Mouse (Mus musculus) heart, embryonic 10.5 days (tissue): ENCODE results near the gene C2cd4d. TPM values are rescaled to one million over a fixed set of nuclear protein-coding genes. Genes with fewer than 3 reads are reported as not detected.
A peak's percentile ranks its signal among the peaks of the same experiment; 100 is the strongest.

Source experiments
- DNase-seq: peaks from one replicate; pipeline ENCODE4 v3.0.0-alpha.2; 2017; ENCODE audit warnings: low spot score
- H3K27ac ChIP-seq: fragments of 300-500 bp; sonication (generic); 2 replicates; pipeline ENCODE4 v1.5.1; 2016; ENCODE audit warnings: mild to moderate bottlenecking
- H3K27me3 ChIP-seq: fragments of 300-500 bp; sonication (generic); 2 replicates; pipeline ENCODE4 v1.6.1; 2016; ENCODE audit warnings: mild to moderate bottlenecking; ENCODE audit not compliant: poor library complexity, insufficient read depth, severe bottlenecking
- H3K36me3 ChIP-seq: fragments of 300-500 bp; sonication (generic); 2 replicates; pipeline ENCODE4 v1.6.1; 2016; ENCODE audit warnings: mild to moderate bottlenecking, moderate library complexity
- H3K4me1 ChIP-seq: fragments of 300-500 bp; sonication (generic); 2 replicates; pipeline ENCODE4 v1.6.1; 2016; ENCODE audit warnings: mild to moderate bottlenecking
- H3K4me3 ChIP-seq: fragments of 300-500 bp; sonication (generic); 2 replicates; pipeline ENCODE4 v1.5.1; 2016; ENCODE audit warnings: mild to moderate bottlenecking, moderate library complexity
- H3K9me3 ChIP-seq: fragments of 300-500 bp; sonication (generic); 2 replicates; pipeline ENCODE4 v1.6.1; 2016; ENCODE audit warnings: mild to moderate bottlenecking, moderate library complexity
- whole genome bisulfite sequencing: fragments of 180-500 bp; shearing (Covaris S2); methylation state at CpG from one replicate; pipeline ENCODE4 v1.1.7; 2016; 5-methylcytosine and 5-hydroxymethylcytosine counted together
- polyA plus RNA-seq: library from polyadenylated mRNA; unstranded; fragments of >200 nt; fragmentation: Nextera tagmentation; extraction: Ambion mirVana; gene quantifications from 2 replicates; pipeline ENCODE4 v1.2.1, GENCODE M21; 2016

Gene C2cd4d
- polyA plus RNA-seq, 1 experiment from 2014 or later = 0.29 TPM

- Histone ChIP-seq H3K27ac (no peak overlapping the region), H3K27me3 (peaks cover 86% of the 10 kb centered on the region), H3K4me1 (peaks cover 7% of the 10 kb centered on the region), H3K4me3 (no peak overlapping the region), H3K9me3 (no peaks in the 10 kb centered on the region), H3K36me3 (no peaks in the 10 kb centered on the region)
- 43% methylated on average over 5 of the region's 5 CpGs for WGBS
- no peak for DNase-seq
Measured at GRCm38 (mm10) chr3:94399663-94400310, 37.5 kb downstream of the C2cd4d start.

- peaks cover 84% of the 10 kb centered on the region for H3K27me3 ChIP-seq
- 40% methylated on average over 8 of the region's 8 CpGs for WGBS
- H3K4me3 ChIP-seq = no peak overlapping the region
- no peak overlapping the region for H3K27ac ChIP-seq
- H3K9me3 ChIP-seq = no peaks in the 10 kb centered on the region
- no peak for DNase-seq
- no peaks in the 10 kb centered on the region for H3K36me3 ChIP-seq
- H3K4me1 ChIP-seq = peaks cover 7% of the 10 kb centered on the region
Measured at GRCm38 (mm10) chr3:94402451-94402850, 40.2 kb downstream of the C2cd4d start.

GRCm38 (mm10) chr3:94404366-94405054 lies 42.3 kb downstream of the C2cd4d start:
- Histone ChIP-seq H3K27ac (no peak overlapping the region), H3K4me1 (0 out of 2 replicates have a peak, but pooled peaks cover 3% of the 10 kb centered on the region), H3K36me3 (no peaks in the 10 kb centered on the region), H3K27me3 (peaks cover 63% of the 10 kb centered on the region), H3K4me3 (no peak overlapping the region), H3K9me3 (no peaks in the 10 kb centered on the region)
- 16% methylated on average over 7 of the region's 7 CpGs for whole genome bisulfite sequencing
- no peak for DNase-seq

DNA sequence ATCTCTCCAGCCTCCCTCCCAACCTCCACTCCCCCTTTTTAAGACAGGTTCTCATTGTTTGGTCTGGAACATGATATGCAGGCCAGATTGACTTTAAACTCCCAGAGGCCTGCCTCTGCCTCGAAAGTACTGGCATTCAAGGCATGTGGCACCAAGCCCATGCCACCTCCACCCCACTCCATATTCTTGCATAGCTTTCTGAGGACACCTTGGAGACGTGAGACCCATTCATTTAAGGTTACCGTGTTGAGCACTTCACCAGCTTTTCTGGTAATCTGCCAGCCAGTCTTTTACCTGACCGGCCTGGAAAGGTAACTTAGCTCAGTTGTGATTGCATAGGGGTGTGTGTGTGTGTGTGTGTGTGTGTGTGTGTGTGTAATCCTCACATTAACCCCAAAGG lies 43.3 kb downstream of the C2cd4d start:
- H3K27ac ChIP-seq = no peak overlapping the region
- 0 out of 2 replicates have a peak, but pooled peaks cover 3% of the 10 kb centered on the region for H3K4me1 ChIP-seq
- WGBS = 67% methylated on average over 4 of the region's 4 CpGs
- H3K36me3 ChIP-seq = no peaks in the 10 kb centered on the region
- H3K27me3 ChIP-seq = peaks cover 53% of the 10 kb centered on the region
- H3K9me3 ChIP-seq = no peaks in the 10 kb centered on the region
- H3K4me3 ChIP-seq = no peak overlapping the region
- DNase-seq = no peak

GRCm38 (mm10) chr3:94412530-94412929 lies 50.3 kb downstream of the C2cd4d start:
- DNase-seq = no peak
- Histone ChIP-seq H3K4me3 (peak overlapping the region; percentile 69), H3K36me3 (no peaks in the 10 kb centered on the region), H3K4me1 (peaks cover 14% of the 10 kb centered on the region), H3K9me3 (no peaks in the 10 kb centered on the region), H3K27me3 (peaks cover 4% of the 10 kb centered on the region; the same call in 1 of the 2 replicates), H3K27ac (peak overlapping the region; percentile 65)
- WGBS = 13% methylated on average over 25 of the region's 25 CpGs

GRCm38 (mm10) chr3:94413031-94413679 lies 50.9 kb downstream of the C2cd4d start, which contains the start of gene Tdrkh:
Gene Tdrkh, plus strand, starts transcription at chr3:94413273.
- H3K36me3 ChIP-seq = no peaks in the 10 kb centered on the region
- peaks cover 14% of the 10 kb centered on the region for H3K4me1 ChIP-seq
- 11% methylated on average over 52 of the region's 52 CpGs for WGBS
- peak within 1 kb of the TSS; percentile 69 for H3K4me3 ChIP-seq
- H3K27ac ChIP-seq = peak within 1 kb of the TSS; percentile 65
- peak; percentile 98 for DNase-seq
- no peaks in the 10 kb centered on the region for H3K9me3 ChIP-seq
- H3K27me3 ChIP-seq = 0 out of 2 replicates have a peak, but pooled peaks cover 4% of the 10 kb centered on the region

Other genes starting within 250 kb of the C2cd4d start
- gene Gm10696, start 184.2 kb upstream of the C2cd4d start, polyA plus RNA-seq = not detected in 2 replicates
- gene Gm5286, start 165.7 kb upstream of the C2cd4d start, polyA plus RNA-seq = not detected in 2 replicates
- not detected in 2 replicates for gene Gm4778, start 98.4 kb upstream of the C2cd4d start, polyA plus RNA-seq
- 9.8 and 10.9 TPM in 2 replicates for gene Them4, start 52.3 kb upstream of the C2cd4d start, polyA plus RNA-seq
- gene Them5, start 20.3 kb upstream of the C2cd4d start, polyA plus RNA-seq = not detected in 2 replicates
- gene Rorc, start 10.4 kb downstream of the C2cd4d start, polyA plus RNA-seq = 0.26 and 0.36 TPM in 2 replicates
- gene Lingo4, start 36.1 kb downstream of the C2cd4d start, polyA plus RNA-seq = not detected in 2 replicates
- gene Tdrkh, start 50.8 kb downstream of the C2cd4d start, polyA plus RNA-seq = 9.3 and 11.1 TPM in 2 replicates
- 64.6 and 67.1 TPM in 2 replicates for gene Mrpl9, start 80.9 kb downstream of the C2cd4d start, polyA plus RNA-seq
- gene Oaz3, start 81.5 kb downstream of the C2cd4d start, polyA plus RNA-seq = 0.30 and 0.31 TPM in 2 replicates
- 1.1 and 1.2 TPM in 2 replicates for gene Celf3, start 115.9 kb downstream of the C2cd4d start, polyA plus RNA-seq
- gene Riiad1, start 117.9 kb downstream of the C2cd4d start, polyA plus RNA-seq = 5.8 and 6.6 TPM in 2 replicates
- 32.2 and 41.3 TPM in 2 replicates for gene Snx27, start 220.3 kb downstream of the C2cd4d start, polyA plus RNA-seq